ENCODE assay signal across 8 mouse cellular contexts in genomic region chr11:102774621-102775141, GRCm38 (mm10). TPM values are rescaled to one million over a fixed set of nuclear protein-coding genes. Genes with fewer than 3 reads are reported as not detected.
DNase-seq lines count a peak whose midpoint lies in the region; ATAC-seq and TF ChIP-seq lines count a peak whose summit lies in the region.

No protein-coding gene starts in this region.

- peak overlapping the region; percentile 93 for H3K4me2 ChIP-seq in forebrain, embryonic 13.5 days
- peak overlapping the region; percentile 79 for H3K4me2 ChIP-seq in heart, postnatal 0 days (ENCODE audit: low read depth, low read length)

- H3K27me3 ChIP-seq in forebrain, embryonic 13.5 days = no peaks in the 10 kb centered on the region; the same call in 1 of the 2 replicates
- H3K27me3 ChIP-seq in heart, postnatal 0 days (ENCODE audit: control insufficient read depth, insufficient read depth, low read length) = no peaks in the 10 kb centered on the region

- no peaks in the 10 kb centered on the region for H3K9me3 ChIP-seq in forebrain, embryonic 13.5 days (replicated peaks)
- H3K9me3 ChIP-seq in heart, postnatal 0 days (replicated peaks; ENCODE audit: control insufficient read depth, low read length) = no peaks in the 10 kb centered on the region

- 4% methylated on average over 25 of the region's 25 CpGs for WGBS in forebrain, embryonic 13.5 days
- WGBS in heart, postnatal 0 days = under 1% methylated on average over 25 of the region's 25 CpGs
- 1% methylated on average over 25 of the region's 25 CpGs for WGBS in olfactory bulb, adult 2 months

- peak overlapping the region; percentile 60 for H3K4me3 ChIP-seq in forebrain, embryonic 13.5 days
- peak overlapping the region; percentile 48 for H3K4me3 ChIP-seq in heart, postnatal 0 days (ENCODE audit: low read depth, low read length)
- peak overlapping the region; percentile 50 for H3K4me3 ChIP-seq in olfactory bulb, adult 2 months (ENCODE audit: insufficient read depth, low read depth, low read length)

- no peak for TF ChIP-seq POLR2A in olfactory bulb, adult 2 months (IDR thresholded peaks at IDR 0.05; ENCODE audit: insufficient read depth, low read depth, low read length)

- no peak; the same call in 1 of the 2 replicates for TF ChIP-seq EP300 in heart, postnatal 0 days (IDR thresholded peaks at IDR 0.05; ENCODE audit: low read depth)

- peak; percentile 84 for ATAC-seq in forebrain, embryonic 13.5 days
- peak; percentile 73 for ATAC-seq in heart, postnatal 0 days (ENCODE audit: insufficient read depth, low read depth)

- peak overlapping the region; percentile 86 for H3K9ac ChIP-seq in forebrain, embryonic 13.5 days
- H3K9ac ChIP-seq in heart, postnatal 0 days (replicated peaks; ENCODE audit: low read depth, low read length) = peak overlapping the region; percentile 23; the same call in 1 of the 2 replicates

- DNase-seq in MN1 (ENCODE audit: low spot score) = peak; percentile 87
- DNase-seq in c-Kit-positive CD71-positive TER-119-positive erythroid progenitor cells, embryonic 14.5 days (ENCODE audit: low spot score) = peak; percentile 29
- DNase-seq in heart, postnatal 0 days (ENCODE audit: low spot score) = peak; percentile 95
- peak; percentile 92 to 95 for DNase-seq in kidney, postnatal 25 days
- DNase-seq in lung, adult 18-20 months = peak; percentile 83 to 87
- DNase-seq in urinary bladder, postnatal 14 days (ENCODE audit: low spot score) = peak; percentile 86

- H3K36me3 ChIP-seq in forebrain, embryonic 13.5 days (ENCODE audit: poor library complexity, severe bottlenecking) = peaks cover 17% of the 10 kb centered on the region
- H3K36me3 ChIP-seq in heart, postnatal 0 days (replicated peaks; ENCODE audit: control insufficient read depth, insufficient read depth, low read length) = no peaks in the 10 kb centered on the region

- peaks cover 64% of the 10 kb centered on the region for H3K4me1 ChIP-seq in forebrain, embryonic 13.5 days
- peaks cover 25% of the 10 kb centered on the region for H3K4me1 ChIP-seq in heart, postnatal 0 days (ENCODE audit: control insufficient read depth, insufficient read depth)
- H3K4me1 ChIP-seq in olfactory bulb, adult 2 months (ENCODE audit: control insufficient read depth, insufficient read depth, low read length) = peaks cover 27% of the 10 kb centered on the region

- TF ChIP-seq CTCF in heart, postnatal 0 days (IDR thresholded peaks at IDR 0.05; ENCODE audit: low read depth) = peak; percentile 56
- no peak for TF ChIP-seq CTCF in olfactory bulb, adult 2 months (IDR thresholded peaks at IDR 0.05; ENCODE audit: insufficient read depth, low read depth, low read length)

- peak overlapping the region; percentile 93 for H3K27ac ChIP-seq in forebrain, embryonic 13.5 days
- H3K27ac ChIP-seq in heart, postnatal 0 days (ENCODE audit: low read depth) = peak overlapping the region; percentile 58
- 0 out of 2 replicates have a peak overlapping the region, but pooled peaks have one; percentile 4 for H3K27ac ChIP-seq in olfactory bulb, adult 2 months (ENCODE audit: insufficient read depth, low read depth, low read length)

RNA-seq across cellular contexts. Expression of gene Adam11, which starts 13.4 kb away (rescaled TPM):
- 16.1 and 22.6 TPM in 2 replicates for polyA plus RNA-seq in forebrain, embryonic 13.5 days (2015; fragmentation: Nextera tagmentation; extraction: Ambion mirVana)
- total RNA-seq in heart, postnatal 0 days (2014; rRNA removed; ENCODE audit: low replicate concordance) = 7.4 and 13.6 TPM in 2 replicates
- polyA plus RNA-seq in heart, postnatal 0 days (2015; fragmentation: Nextera tagmentation; extraction: Ambion mirVana) = 3.2 and 3.4 TPM in 2 replicates
- polyA plus RNA-seq in olfactory bulb, adult 2 months (2012; ENCODE audit: insufficient read depth, insufficient read length, low replicate concordance, missing spikeins) = not detected in 2 replicates

RNA-seq across cellular contexts. Expression of gene Gjc1, which starts 44.8 kb away (rescaled TPM):
- 68.3 and 69.2 TPM in 2 replicates for polyA plus RNA-seq in forebrain, embryonic 13.5 days (2015; fragmentation: Nextera tagmentation; extraction: Ambion mirVana)
- total RNA-seq in heart, postnatal 0 days (2014; rRNA removed; ENCODE audit: low replicate concordance) = 19.2 and 29.4 TPM in 2 replicates
- polyA plus RNA-seq in heart, postnatal 0 days (2015; fragmentation: Nextera tagmentation; extraction: Ambion mirVana) = 41.1 and 42.7 TPM in 2 replicates
- not detected in 2 replicates for polyA plus RNA-seq in olfactory bulb, adult 2 months (2012; ENCODE audit: insufficient read depth, insufficient read length, low replicate concordance, missing spikeins)

Comparison
In these comparisons a context has a peak if more than half of its experiments do, and no peak if none do; other contexts are left out.
1. Peak in every context shown above with its lines: DNase-seq, ATAC-seq, H3K4me3 ChIP-seq and H3K27ac ChIP-seq.
2. DNase-seq: peak in every context shown above with its lines; median percentile 95 in heart, postnatal 0 days; 94 in kidney, postnatal 25 days; 87 in MN1; 86 in urinary bladder, postnatal 14 days; 85 in lung, adult 18-20 months; 29 in c-Kit-positive CD71-positive TER-119-positive erythroid progenitor cells, embryonic 14.5 days.
3. H3K27ac ChIP-seq: peak in every context shown above with its lines; median percentile 93 in forebrain, embryonic 13.5 days; 58 in heart, postnatal 0 days; 4 in olfactory bulb, adult 2 months.
4. RNA of gene Gjc1, which starts 44.8 kb away (polyA plus RNA-seq): 68.3 to 69.2 TPM in forebrain, embryonic 13.5 days and 41.1 to 42.7 TPM in heart, postnatal 0 days; not detected in olfactory bulb, adult 2 months; every median in the first group is over 10 times any median in the second.